Mouse (Mus musculus): ENCODE results near the gene Mcf2l. TPM values are rescaled to one million over a fixed set of nuclear protein-coding genes. Genes with fewer than 3 reads are reported as not detected.
A peak's percentile ranks its signal among the peaks of the same experiment; 100 is the strongest.

Gene Mcf2l
- polyA plus RNA-seq, 1 experiment from 2014 or later = 58.7 TPM

GRCm38 (mm10) chr8:12928033-12928432 lies 54.4 kb downstream of the Mcf2l start:
- no peaks in the 10 kb centered on the region for H3K36me3 ChIP-seq (ENCODE audit: control insufficient read depth, insufficient read depth, low read length)
- ATAC-seq (ENCODE audit: insufficient read depth, low FRiP score, low TSS enrichment) (no peak), DNase-seq (ENCODE audit: low spot score) (no peak)
- no peak overlapping the region for H3K4me3 ChIP-seq (ENCODE audit: low read depth, low read length)
- H3K9ac ChIP-seq (ENCODE audit: low read length) = no peak overlapping the region
- H3K27me3 ChIP-seq (ENCODE audit: control insufficient read depth, insufficient read depth, low read length) = no peaks in the 10 kb centered on the region
- no peaks in the 10 kb centered on the region for H3K9me3 ChIP-seq (ENCODE audit: control insufficient read depth, low read length)
- no peaks in the 10 kb centered on the region for H3K4me1 ChIP-seq (ENCODE audit: control insufficient read depth, insufficient read depth, low read length)
- H3K27ac ChIP-seq (ENCODE audit: low read depth, low read length) = no peak overlapping the region
- 90% methylated on average over 8 of the region's 8 CpGs for WGBS
- no peak overlapping the region for H3K4me2 ChIP-seq (ENCODE audit: low read depth)

DNA sequence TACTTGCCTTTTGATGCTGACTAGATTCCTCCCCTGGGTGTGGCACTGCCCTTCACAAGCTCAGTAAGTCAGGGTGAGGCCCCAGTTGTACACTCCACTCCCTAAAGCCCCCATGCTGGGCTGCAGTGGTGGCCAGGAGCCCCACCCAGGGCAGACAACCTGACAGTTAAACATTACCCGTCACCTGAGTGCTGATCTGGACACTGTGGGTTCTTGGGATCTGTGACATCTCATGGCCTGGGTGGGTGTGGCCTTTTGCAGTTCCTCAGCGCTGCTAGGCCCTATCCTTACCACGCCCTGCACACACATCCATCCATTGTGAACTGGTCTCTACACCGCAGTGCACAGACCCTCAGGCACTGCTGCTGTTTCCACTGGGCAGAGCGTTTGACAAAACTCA lies 55.3 kb downstream of the Mcf2l start:
- WGBS = 91% methylated on average over 5 of the region's 5 CpGs
- no peak overlapping the region for H3K9ac ChIP-seq (ENCODE audit: low read length)
- H3K4me3 ChIP-seq (ENCODE audit: low read depth, low read length) = no peak overlapping the region
- no peak overlapping the region for H3K4me2 ChIP-seq (ENCODE audit: low read depth)
- no peaks in the 10 kb centered on the region for H3K4me1 ChIP-seq (ENCODE audit: control insufficient read depth, insufficient read depth, low read length)
- ATAC-seq (ENCODE audit: insufficient read depth, low FRiP score, low TSS enrichment) = no peak
- no peaks in the 10 kb centered on the region for H3K9me3 ChIP-seq (ENCODE audit: control insufficient read depth, low read length)
- H3K27ac ChIP-seq (ENCODE audit: low read depth, low read length) = no peak overlapping the region
- H3K36me3 ChIP-seq (ENCODE audit: control insufficient read depth, insufficient read depth, low read length) = no peaks in the 10 kb centered on the region
- DNase-seq (ENCODE audit: low spot score) = no peak
- no peaks in the 10 kb centered on the region for H3K27me3 ChIP-seq (ENCODE audit: control insufficient read depth, insufficient read depth, low read length)

- Histone ChIP-seq H3K36me3 (ENCODE audit: control insufficient read depth, insufficient read depth, low read length) (no peaks in the 10 kb centered on the region), H3K27ac (ENCODE audit: low read depth, low read length) (no peak overlapping the region), H3K4me3 (ENCODE audit: low read depth, low read length) (no peak overlapping the region), H3K27me3 (ENCODE audit: control insufficient read depth, insufficient read depth, low read length) (no peaks in the 10 kb centered on the region), H3K4me1 (ENCODE audit: control insufficient read depth, insufficient read depth, low read length) (no peaks in the 10 kb centered on the region), H3K9ac (ENCODE audit: low read length) (no peak overlapping the region), H3K4me2 (ENCODE audit: low read depth) (no peak overlapping the region), H3K9me3 (ENCODE audit: control insufficient read depth, low read length) (no peaks in the 10 kb centered on the region)
- ATAC-seq (ENCODE audit: insufficient read depth, low FRiP score, low TSS enrichment) (no peak), DNase-seq (ENCODE audit: low spot score) (no peak)
- WGBS = 28% methylated on average over 5 of the region's 5 CpGs
Observed at GRCm38 (mm10) chr8:12930290-12930689, 56.7 kb downstream of the Mcf2l start.

- H3K4me3 ChIP-seq (ENCODE audit: low read depth, low read length) = no peak overlapping the region
- H3K27me3 ChIP-seq (ENCODE audit: control insufficient read depth, insufficient read depth, low read length) = no peaks in the 10 kb centered on the region
- 36% methylated on average over 11 of the region's 11 CpGs for WGBS
- ATAC-seq (ENCODE audit: insufficient read depth, low FRiP score, low TSS enrichment) = no peak
- no peaks in the 10 kb centered on the region for H3K36me3 ChIP-seq (ENCODE audit: control insufficient read depth, insufficient read depth, low read length)
- H3K4me1 ChIP-seq (ENCODE audit: control insufficient read depth, insufficient read depth, low read length) = no peaks in the 10 kb centered on the region
- H3K9me3 ChIP-seq (ENCODE audit: control insufficient read depth, low read length) = no peaks in the 10 kb centered on the region
- H3K4me2 ChIP-seq (ENCODE audit: low read depth) = no peak overlapping the region
- DNase-seq (ENCODE audit: low spot score) = peak; percentile 32
- no peak overlapping the region for H3K9ac ChIP-seq (ENCODE audit: low read length)
- H3K27ac ChIP-seq (ENCODE audit: low read depth, low read length) = 0 out of 2 replicates have a peak overlapping the region, but pooled peaks have one; percentile 20
Observed at GRCm38 (mm10) chr8:12931426-12931825, 57.8 kb downstream of the Mcf2l start.

DNA sequence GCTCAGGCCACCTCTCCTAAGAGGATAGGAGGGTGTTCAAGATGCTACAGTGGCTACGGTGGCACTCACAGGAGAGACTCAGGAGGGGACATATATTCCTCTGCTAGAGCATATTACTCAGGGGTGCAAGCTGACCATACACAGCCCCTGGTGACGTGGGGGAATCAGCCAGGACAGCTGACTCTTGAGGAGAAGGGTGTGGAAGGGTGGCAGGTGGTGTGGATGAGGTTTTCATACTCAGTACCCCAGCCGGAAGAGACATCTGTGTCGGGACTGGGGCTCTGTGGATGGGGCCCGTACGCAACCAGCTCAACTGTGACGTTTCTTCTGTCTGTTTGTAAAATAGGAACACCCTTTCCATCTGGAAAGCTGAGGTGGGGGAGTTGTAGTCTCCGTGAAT lies 58.9 kb downstream of the Mcf2l start:
- DNase-seq (ENCODE audit: low spot score) (no peak), ATAC-seq (ENCODE audit: insufficient read depth, low FRiP score, low TSS enrichment) (no peak)
- WGBS = 84% methylated on average over 8 of the region's 8 CpGs
- Histone ChIP-seq H3K4me3 (ENCODE audit: low read depth, low read length) (no peak overlapping the region), H3K4me1 (ENCODE audit: control insufficient read depth, insufficient read depth, low read length) (no peaks in the 10 kb centered on the region), H3K27me3 (ENCODE audit: control insufficient read depth, insufficient read depth, low read length) (no peaks in the 10 kb centered on the region), H3K36me3 (ENCODE audit: control insufficient read depth, insufficient read depth, low read length) (no peaks in the 10 kb centered on the region), H3K27ac (ENCODE audit: low read depth, low read length) (no peak overlapping the region), H3K9ac (ENCODE audit: low read length) (no peak overlapping the region), H3K4me2 (ENCODE audit: low read depth) (no peak overlapping the region), H3K9me3 (ENCODE audit: control insufficient read depth, low read length) (no peaks in the 10 kb centered on the region)

GRCm38 (mm10) chr8:12933765-12934164 lies 60.2 kb downstream of the Mcf2l start:
- H3K4me3 ChIP-seq (ENCODE audit: low read depth, low read length) = no peak overlapping the region
- WGBS = 63% methylated on average over 3 of the region's 3 CpGs
- H3K9me3 ChIP-seq (ENCODE audit: control insufficient read depth, low read length) = no peaks in the 10 kb centered on the region
- no peaks in the 10 kb centered on the region for H3K27me3 ChIP-seq (ENCODE audit: control insufficient read depth, insufficient read depth, low read length)
- no peaks in the 10 kb centered on the region for H3K36me3 ChIP-seq (ENCODE audit: control insufficient read depth, insufficient read depth, low read length)
- H3K4me2 ChIP-seq (ENCODE audit: low read depth) = no peak overlapping the region
- no peak overlapping the region for H3K27ac ChIP-seq (ENCODE audit: low read depth, low read length)
- no peak overlapping the region for H3K9ac ChIP-seq (ENCODE audit: low read length)
- DNase-seq (ENCODE audit: low spot score) = no peak
- H3K4me1 ChIP-seq (ENCODE audit: control insufficient read depth, insufficient read depth, low read length) = no peaks in the 10 kb centered on the region
- ATAC-seq (ENCODE audit: insufficient read depth, low FRiP score, low TSS enrichment) = no peak

GRCm38 (mm10) chr8:12934453-12935043 lies 60.9 kb downstream of the Mcf2l start:
- no peaks in the 10 kb centered on the region for H3K27me3 ChIP-seq (ENCODE audit: control insufficient read depth, insufficient read depth, low read length)
- no peaks in the 10 kb centered on the region for H3K4me1 ChIP-seq (ENCODE audit: control insufficient read depth, insufficient read depth, low read length)
- ATAC-seq (ENCODE audit: insufficient read depth, low FRiP score, low TSS enrichment) = no peak
- no peaks in the 10 kb centered on the region for H3K9me3 ChIP-seq (ENCODE audit: control insufficient read depth, low read length)
- H3K9ac ChIP-seq (ENCODE audit: low read length) = no peak overlapping the region
- no peak overlapping the region for H3K4me3 ChIP-seq (ENCODE audit: low read depth, low read length)
- 79% methylated on average over 8 of the region's 8 CpGs for WGBS
- H3K36me3 ChIP-seq (ENCODE audit: control insufficient read depth, insufficient read depth, low read length) = no peaks in the 10 kb centered on the region
- no peak overlapping the region for H3K27ac ChIP-seq (ENCODE audit: low read depth, low read length)
- no peak for DNase-seq (ENCODE audit: low spot score)
- no peak overlapping the region for H3K4me2 ChIP-seq (ENCODE audit: low read depth)

GRCm38 (mm10) chr8:12940549-12940948 lies 66.9 kb downstream of the Mcf2l start:
- no peaks in the 10 kb centered on the region for H3K27me3 ChIP-seq (ENCODE audit: control insufficient read depth, insufficient read depth, low read length)
- WGBS = 83% methylated on average over 8 of the region's 8 CpGs
- no peak overlapping the region for H3K4me3 ChIP-seq (ENCODE audit: low read depth, low read length)
- no peaks in the 10 kb centered on the region for H3K9me3 ChIP-seq (ENCODE audit: control insufficient read depth, low read length)
- no peak overlapping the region for H3K4me2 ChIP-seq (ENCODE audit: low read depth)
- H3K9ac ChIP-seq (ENCODE audit: low read length) = no peak overlapping the region
- ATAC-seq (ENCODE audit: insufficient read depth, low FRiP score, low TSS enrichment) (no peak), DNase-seq (ENCODE audit: low spot score) (no peak)
- no peaks in the 10 kb centered on the region for H3K36me3 ChIP-seq (ENCODE audit: control insufficient read depth, insufficient read depth, low read length)
- H3K4me1 ChIP-seq (ENCODE audit: control insufficient read depth, insufficient read depth, low read length) = no peaks in the 10 kb centered on the region
- H3K27ac ChIP-seq (ENCODE audit: low read depth, low read length) = no peak overlapping the region

DNA sequence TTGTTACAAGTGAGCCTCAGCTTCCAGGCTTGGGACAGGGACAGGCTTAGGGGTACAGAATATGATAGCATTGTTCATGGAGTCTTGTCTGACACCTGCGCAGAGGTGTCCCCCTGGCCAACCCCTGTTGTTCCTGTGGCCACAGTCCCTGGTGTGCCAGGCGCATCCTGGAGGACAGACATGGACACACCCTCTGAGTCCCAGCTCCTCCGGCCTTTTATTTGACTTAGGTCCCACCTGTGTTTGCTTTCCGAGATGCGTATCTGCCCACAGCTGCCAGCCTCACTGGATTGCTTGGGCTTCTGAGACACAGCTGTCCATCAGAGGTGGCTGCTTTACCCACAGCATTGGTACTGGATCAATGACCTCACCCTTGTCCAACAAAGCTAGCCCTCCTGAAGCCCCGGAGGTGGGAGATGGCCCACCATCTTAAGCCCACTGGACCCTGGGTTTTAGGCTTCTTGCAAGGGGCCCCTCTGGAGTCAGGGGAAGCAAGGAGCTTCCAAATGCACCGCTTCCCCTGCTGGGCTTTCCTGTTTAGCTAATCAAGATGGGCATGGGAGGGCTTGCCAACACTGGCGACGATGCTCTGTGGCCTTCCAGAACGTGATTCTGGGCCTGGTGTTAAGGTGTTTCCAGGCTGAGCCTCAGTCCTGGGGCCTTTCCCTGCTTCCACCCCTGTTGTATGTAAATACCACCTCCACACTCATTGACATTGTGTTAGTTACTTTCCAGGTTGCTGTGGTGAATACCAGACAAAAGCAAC lies 67.7 kb downstream of the Mcf2l start:
- ATAC-seq (ENCODE audit: insufficient read depth, low FRiP score, low TSS enrichment) (no peak), DNase-seq (ENCODE audit: low spot score) (no peak)
- H3K36me3 ChIP-seq (ENCODE audit: control insufficient read depth, insufficient read depth, low read length) = no peaks in the 10 kb centered on the region
- H3K4me2 ChIP-seq (ENCODE audit: low read depth) = no peak overlapping the region
- no peaks in the 10 kb centered on the region for H3K4me1 ChIP-seq (ENCODE audit: control insufficient read depth, insufficient read depth, low read length)
- no peak overlapping the region for H3K4me3 ChIP-seq (ENCODE audit: low read depth, low read length)
- H3K9me3 ChIP-seq (ENCODE audit: control insufficient read depth, low read length) = no peaks in the 10 kb centered on the region
- no peaks in the 10 kb centered on the region for H3K27me3 ChIP-seq (ENCODE audit: control insufficient read depth, insufficient read depth, low read length)
- H3K27ac ChIP-seq (ENCODE audit: low read depth, low read length) = no peak overlapping the region
- no peak overlapping the region for H3K9ac ChIP-seq (ENCODE audit: low read length)
- 83% methylated on average over 10 of the region's 10 CpGs for WGBS
